Mouse (Mus musculus): ENCODE data around the gene B830017H08Rik.

DNA sequence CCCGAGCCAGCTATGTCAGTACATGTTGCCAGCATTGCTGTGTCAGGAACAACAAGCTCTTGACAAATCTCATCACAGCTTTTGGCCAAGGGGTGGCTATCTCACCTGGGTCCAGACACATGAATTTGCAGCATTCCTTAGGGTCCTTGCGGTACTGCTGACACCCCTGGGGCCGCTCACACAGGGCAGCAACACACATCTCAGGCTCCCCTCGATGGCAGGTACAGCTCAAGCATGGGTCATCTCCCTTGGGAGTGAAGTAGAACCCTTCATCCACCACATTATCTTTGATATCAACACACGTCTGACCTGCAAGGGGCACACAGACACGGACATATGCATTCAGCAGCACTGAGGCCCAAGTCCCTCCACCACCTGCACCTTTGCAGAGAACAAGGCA lies 16.6 kb downstream of the B830017H08Rik start:
- TF ChIP-seq CTCF (IDR thresholded peaks at IDR 0.05; ENCODE audit: borderline replicate concordance, control insufficient read depth, extremely low read depth, insufficient read depth, low read length, poor library complexity) (no peak), POLR2A (IDR thresholded peaks at IDR 0.05; ENCODE audit: control insufficient read depth, extremely low read depth, insufficient read depth, low read length, poor library complexity) (no peak)
